Mouse (Mus musculus) heart, embryonic 14.5 days (tissue): Measurements from ENCODE around the gene Zcwpw1. TPM values are rescaled to one million over a fixed set of nuclear protein-coding genes. Genes with fewer than 3 reads are reported as not detected.
A peak's percentile ranks its signal among the peaks of the same experiment; 100 is the strongest.

Experiments
- ATAC-seq: fragments of 200-750 bp; cut with Nextera tagmentation; 2 replicates; pipeline ENCODE4 v1.8.0; 2017; ENCODE audit warnings: low read depth, moderate TSS enrichment; ENCODE audit not compliant: insufficient number of reproducible peaks, insufficient read depth, low FRiP score
- H3K27ac ChIP-seq, 2 experiments: fragments of 200-500 bp in 1 of 2; fragments of 300-500 bp in 1 of 2; sonication (generic) in 1 of 2; replicated peaks in 1 of 2; 2 replicates each; pipeline ENCODE4 v1.5.1; 2012 to 2014; ENCODE audit warnings: low read depth in 2 of 2, low read length in 2 of 2, control low read depth in 1 of 2, mild to moderate bottlenecking in 1 of 2, mixed read lengths in 1 of 2; ENCODE audit not compliant: control insufficient read depth in 1 of 2, insufficient read depth in 1 of 2
- H3K27me3 ChIP-seq: fragments of 300-500 bp; sonication (generic); 2 replicates; pipeline ENCODE4 v1.6.1; 2014; ENCODE audit warnings: mild to moderate bottlenecking, low read length, control low read depth; ENCODE audit not compliant: control insufficient read depth, insufficient read depth
- H3K36me3 ChIP-seq: fragments of 300-500 bp; sonication (generic); 2 replicates; pipeline ENCODE4 v1.6.1; 2014; ENCODE audit warnings: mild to moderate bottlenecking, control low read depth, low read length, mixed read lengths; ENCODE audit not compliant: control insufficient read depth, insufficient read depth
- H3K4me1 ChIP-seq, 2 experiments: fragments of 200-500 bp in 1 of 2; fragments of 300-500 bp in 1 of 2; sonication (generic) in 1 of 2; 2 replicates each; pipeline ENCODE4 v1.6.1; 2012 to 2014; ENCODE audit warnings: low read length in 2 of 2, control low read depth in 1 of 2, mixed read lengths in 1 of 2; ENCODE audit not compliant: control insufficient read depth in 2 of 2, insufficient read depth in 2 of 2
- H3K4me2 ChIP-seq: fragments of 300-500 bp; sonication (generic); 2 replicates; pipeline ENCODE4 v1.6.1; 2014; ENCODE audit warnings: mild to moderate bottlenecking, low read length
- H3K4me3 ChIP-seq, 2 experiments: fragments of 200-500 bp in 1 of 2; fragments of 300-500 bp in 1 of 2; sonication (generic) in 1 of 2; 2 replicates each; pipeline ENCODE4 v1.5.1; 2012 to 2014; ENCODE audit warnings: low read length in 2 of 2, mild to moderate bottlenecking in 2 of 2, control low read depth in 1 of 2, low read depth in 1 of 2, moderate library complexity in 1 of 2; ENCODE audit not compliant: control insufficient read depth in 1 of 2, insufficient read depth in 1 of 2
- H3K9ac ChIP-seq: fragments of 300-500 bp; sonication (generic); 2 replicates; pipeline ENCODE4 v1.6.1; 2014; ENCODE audit warnings: mild to moderate bottlenecking, low read length
- H3K9me3 ChIP-seq: fragments of 300-500 bp; sonication (generic); 2 replicates; pipeline ENCODE4 v1.6.1; 2016; ENCODE audit warnings: low read length, control low read depth; ENCODE audit not compliant: control insufficient read depth
- WGBS: fragments of 180-500 bp; shearing (Covaris S2); extraction: QIAGEN DNeasy Blood & Tissue Kit; methylation state at CpG from one replicate; pipeline ENCODE4 v1.1.7; 2014; 5-methylcytosine and 5-hydroxymethylcytosine counted together
- polyA plus RNA-seq: library from polyadenylated mRNA; unstranded; fragments of >200 nt; fragmentation: Nextera tagmentation; extraction: Ambion mirVana; gene quantifications from 2 replicates; pipeline ENCODE4 v1.2.1, GENCODE M21; 2014

The Zcwpw1 gene
- polyA plus RNA-seq, 1 experiment from 2014 or later: 7.6 TPM

DNA sequence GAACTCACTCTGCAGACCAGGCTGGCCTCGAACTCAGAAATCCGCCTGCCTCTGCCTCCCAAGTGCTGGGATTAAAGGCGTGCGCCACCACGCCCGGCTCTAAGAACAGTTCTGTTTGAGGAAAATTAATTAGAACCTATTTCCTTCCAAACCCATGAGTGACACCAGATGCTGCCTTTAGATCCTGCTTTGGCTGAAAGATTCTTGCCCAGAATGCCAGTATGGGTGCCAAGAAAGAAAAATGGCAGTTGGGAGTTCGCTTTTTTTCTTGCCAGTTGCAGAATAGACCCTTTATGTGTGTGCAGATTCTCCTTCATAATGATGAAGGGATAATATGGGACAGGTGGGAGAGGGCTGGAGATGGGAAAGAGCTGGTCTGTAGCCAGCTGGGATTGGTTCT, 43.4 kb upstream of the Zcwpw1 start:
- Histone ChIP-seq H3K36me3 (peaks cover 1% of the 10 kb centered on the region; the same call in 1 of the 2 replicates), H3K27ac (no peak overlapping the region), H3K27me3 (no peaks in the 10 kb centered on the region), H3K4me3 (no peak overlapping the region), H3K9me3 (no peaks in the 10 kb centered on the region), H3K4me1 (peaks cover 16 to 28% of the 10 kb centered on the region in 2 experiments), H3K4me2 (no peak overlapping the region), H3K9ac (no peak overlapping the region)
- no peak for ATAC-seq
- 93% methylated on average over 6 of the region's 7 CpGs for WGBS

DNA sequence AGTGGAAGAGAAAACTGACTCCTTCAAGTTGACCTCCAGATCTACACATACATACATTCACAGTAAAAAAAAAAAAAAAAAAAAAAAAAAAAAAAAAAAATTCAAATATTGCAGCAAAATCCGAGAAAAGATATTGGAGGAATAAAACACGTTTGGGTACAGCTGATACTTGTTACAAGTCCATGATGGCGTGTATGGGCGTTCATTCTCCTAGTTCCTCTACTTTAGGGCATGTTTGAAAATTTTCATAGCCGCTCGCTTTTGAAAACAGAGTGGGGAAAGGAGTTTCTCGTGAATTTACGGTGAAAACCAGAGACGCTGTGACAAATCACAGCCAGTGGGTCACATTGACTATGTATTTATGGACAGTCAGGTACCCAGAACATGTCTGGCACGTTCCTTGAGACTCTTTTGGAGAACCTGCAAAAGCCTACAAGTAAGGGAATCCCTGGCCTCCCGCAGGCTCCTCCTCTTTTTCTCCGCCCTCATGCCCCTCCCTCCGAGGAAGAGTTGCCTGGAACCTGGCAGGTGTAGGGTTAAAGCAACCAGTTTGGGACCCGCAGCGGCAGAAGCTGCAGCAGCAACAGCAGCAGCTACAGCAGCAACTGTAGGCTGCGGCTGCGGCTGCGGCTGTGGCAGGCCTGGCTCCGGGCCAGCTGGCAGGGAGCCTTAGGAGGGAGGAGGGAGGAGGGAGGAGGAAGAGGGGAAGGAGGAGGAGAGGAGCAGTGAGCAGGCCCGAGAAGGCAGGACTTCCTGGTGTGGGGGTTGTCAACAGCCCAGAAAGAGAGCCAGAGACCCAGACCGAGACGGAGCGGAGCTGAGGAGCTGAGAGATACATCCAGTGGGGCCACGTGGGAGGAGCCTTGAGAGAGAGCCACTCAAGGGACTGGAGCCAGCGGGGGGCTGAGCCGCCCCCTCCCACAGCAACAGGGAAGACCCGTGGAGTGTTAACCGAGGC, 42.1 kb upstream of the Zcwpw1 start, which contains the start of gene Tsc22d4:
Tsc22d4 (plus strand) TSS at position 517 of the 958 bp plus-strand sequence.
- Histone ChIP-seq H3K27ac (peak within 1 kb of the TSS; percentile 96 to 98), H3K9ac (peak within 1 kb of the TSS; percentile 90), H3K4me1 (peaks cover 13 to 35% of the 10 kb centered on the region in 2 experiments), H3K4me3 (peak within 1 kb of the TSS; percentile 87 to 88), H3K36me3 (peaks cover 7% of the 10 kb centered on the region), H3K27me3 (no peaks in the 10 kb centered on the region), H3K9me3 (no peaks in the 10 kb centered on the region), H3K4me2 (peak within 1 kb of the TSS; percentile 99)
- peak; percentile 87 for ATAC-seq
- 5% methylated on average over 28 of the region's 28 CpGs for WGBS

DNA sequence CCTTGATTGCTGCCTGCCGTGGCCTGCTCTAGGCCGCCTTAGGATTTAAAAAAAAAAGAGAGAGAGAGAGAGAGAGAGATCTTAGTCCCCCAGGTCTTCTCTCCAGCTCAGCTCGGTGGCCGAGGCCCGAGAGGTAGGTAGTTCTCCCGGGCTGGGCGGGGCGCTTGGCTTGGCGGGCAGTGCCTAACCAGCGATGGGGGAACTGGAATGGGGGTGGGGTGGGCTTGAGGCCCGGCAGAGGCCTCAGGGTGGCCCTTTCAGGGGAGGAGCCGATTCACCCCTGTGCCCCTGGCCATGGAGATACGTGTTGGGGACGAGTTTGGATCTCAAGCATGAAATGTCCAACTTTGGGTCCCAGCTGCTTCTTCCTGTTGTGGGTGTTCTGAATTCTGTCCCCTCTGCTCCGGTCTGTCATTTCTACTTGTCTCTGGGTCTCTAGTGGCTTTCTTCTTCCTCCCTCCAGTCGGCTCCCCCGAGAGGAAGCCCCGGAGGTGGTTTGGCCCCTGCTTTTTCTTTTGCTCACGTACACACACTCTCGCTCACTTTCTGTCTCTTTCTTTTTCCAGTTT, 41.2 kb upstream of the Zcwpw1 start:
- Histone ChIP-seq H3K9me3 (no peaks in the 10 kb centered on the region), H3K4me2 (peak overlapping the region; percentile 99), H3K4me1 (peaks cover 19 to 44% of the 10 kb centered on the region in 2 experiments), H3K36me3 (peaks cover 16% of the 10 kb centered on the region), H3K9ac (peak overlapping the region; percentile 90), H3K27ac (peak overlapping the region; percentile 96 to 98), H3K4me3 (peak overlapping the region; percentile 87 to 88), H3K27me3 (no peaks in the 10 kb centered on the region)
- 0% methylated on average over 20 of the region's 20 CpGs for WGBS
- ATAC-seq: 0 out of 2 replicates have a peak, but pooled peaks have one; percentile 11

DNA sequence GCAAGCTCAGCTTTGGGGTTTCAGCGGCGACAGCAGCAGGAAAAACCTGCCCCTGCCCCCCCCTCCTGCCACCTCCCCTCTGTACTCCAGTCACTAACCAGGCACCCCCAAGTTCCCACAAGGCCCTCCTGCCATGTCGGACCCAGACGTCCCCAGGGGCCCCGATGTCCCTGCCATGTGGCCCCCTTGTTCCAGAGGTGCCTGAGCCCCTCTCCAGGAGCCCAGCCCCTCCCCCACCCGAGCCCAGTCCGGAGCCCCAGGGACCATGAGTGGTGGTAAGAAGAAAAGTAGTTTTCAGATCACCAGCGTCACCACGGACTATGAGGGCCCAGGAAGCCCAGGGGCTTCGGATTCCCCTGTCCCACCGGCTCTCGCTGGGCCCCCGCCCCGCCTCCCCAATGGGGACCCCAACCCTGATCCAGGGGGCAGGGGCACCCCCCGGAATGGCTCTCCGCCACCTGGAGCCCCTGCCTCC, 40.7 kb upstream of the Zcwpw1 start:
- H3K9me3 ChIP-seq: no peaks in the 10 kb centered on the region
- peak overlapping the region; percentile 99 for H3K4me2 ChIP-seq
- no peaks in the 10 kb centered on the region for H3K27me3 ChIP-seq
- WGBS: under 1% methylated on average over 16 of the region's 16 CpGs
- H3K4me3 ChIP-seq: peak overlapping the region; percentile 87 to 88
- H3K27ac ChIP-seq: peak overlapping the region; percentile 96 to 98
- no peak for ATAC-seq
- H3K36me3 ChIP-seq: peaks cover 21% of the 10 kb centered on the region
- H3K4me1 ChIP-seq: peaks cover 23 to 45% of the 10 kb centered on the region in 2 experiments
- H3K9ac ChIP-seq: peak overlapping the region; percentile 90

DNA sequence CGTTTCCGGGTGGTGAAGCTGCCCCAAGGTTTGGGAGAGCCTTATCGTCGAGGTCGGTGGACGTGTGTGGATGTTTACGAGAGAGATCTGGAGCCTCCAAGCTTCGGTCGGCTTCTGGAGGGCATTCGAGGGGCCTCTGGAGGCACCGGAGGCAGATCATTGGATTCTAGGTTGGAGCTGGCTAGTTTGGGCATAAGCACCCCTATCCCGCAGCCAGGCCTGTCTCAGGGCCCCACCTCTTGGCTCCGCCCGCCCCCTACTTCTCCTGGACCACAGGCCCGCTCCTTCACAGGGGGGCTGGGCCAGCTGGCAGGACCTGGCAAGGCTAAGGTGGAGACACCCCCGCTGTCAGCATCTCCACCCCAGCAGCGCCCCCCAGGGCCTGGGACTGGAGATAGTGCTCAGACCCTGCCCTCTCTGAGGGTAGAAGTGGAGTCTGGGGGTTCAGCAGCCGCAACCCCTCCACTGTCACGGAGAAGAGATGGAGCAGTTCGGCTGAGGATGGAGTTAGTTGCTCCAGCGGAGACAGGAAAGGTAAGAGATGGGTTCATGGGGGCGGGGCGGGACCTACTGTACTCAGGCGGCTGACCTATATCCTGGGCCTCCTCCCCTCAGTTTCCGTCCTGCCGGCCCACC, 40.2 kb upstream of the Zcwpw1 start:
- H3K4me2 ChIP-seq: peak overlapping the region; percentile 99
- peak overlapping the region; percentile 90 for H3K9ac ChIP-seq
- under 1% methylated on average over 26 of the region's 26 CpGs for WGBS
- peak overlapping the region; percentile 96 to 98 for H3K27ac ChIP-seq
- ATAC-seq: 0 out of 2 replicates have a peak, but pooled peaks have one; percentile 11
- H3K27me3 ChIP-seq: no peaks in the 10 kb centered on the region
- no peaks in the 10 kb centered on the region for H3K9me3 ChIP-seq
- peaks cover 26% of the 10 kb centered on the region for H3K36me3 ChIP-seq
- peak overlapping the region; percentile 87 to 88 for H3K4me3 ChIP-seq
- H3K4me1 ChIP-seq: peaks cover 23 to 47% of the 10 kb centered on the region in 2 experiments

DNA sequence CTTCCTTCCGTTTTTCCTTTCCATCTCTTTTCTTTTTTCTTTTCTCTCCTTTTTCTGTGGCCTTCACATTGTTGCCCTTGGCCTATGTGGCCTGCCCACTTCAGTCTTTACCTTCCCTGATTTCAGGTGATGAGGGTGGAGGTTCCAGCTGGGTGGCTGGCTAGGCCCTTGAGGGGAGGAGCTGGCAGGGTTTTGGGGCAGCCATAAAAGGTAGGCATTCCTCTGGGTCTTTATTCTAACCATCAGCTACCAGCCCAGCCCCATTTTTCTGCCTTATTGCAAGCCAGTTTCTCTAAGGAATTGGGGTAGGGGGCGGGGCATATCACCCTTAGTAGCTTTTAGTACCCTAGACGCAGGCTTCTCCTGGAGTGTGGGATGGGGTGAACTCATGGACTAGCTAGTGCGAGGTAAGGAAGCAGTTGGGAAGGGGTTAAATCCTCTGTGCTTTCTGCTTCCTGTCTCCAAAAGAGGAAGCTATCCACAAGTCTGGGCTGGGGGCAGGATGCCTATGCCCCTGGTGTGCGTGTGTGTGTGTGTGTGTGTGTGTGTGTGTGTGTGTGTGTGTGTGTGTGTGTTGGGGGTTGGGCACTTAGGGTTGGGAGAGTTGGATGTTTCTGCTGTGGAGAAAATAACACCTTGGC, 39.3 kb upstream of the Zcwpw1 start:
- Histone ChIP-seq H3K27ac (peak overlapping the region; percentile 96 to 98), H3K4me2 (peak overlapping the region; percentile 99), H3K36me3 (peaks cover 34% of the 10 kb centered on the region), H3K9ac (peak overlapping the region; percentile 90), H3K9me3 (no peaks in the 10 kb centered on the region), H3K4me3 (peak overlapping the region; percentile 87 to 88), H3K27me3 (no peaks in the 10 kb centered on the region), H3K4me1 (peaks cover 28 to 54% of the 10 kb centered on the region in 2 experiments)
- ATAC-seq: no peak
- 28% methylated on average over 5 of the region's 5 CpGs for WGBS
